Mouse (Mus musculus) myocyte (in vitro differentiated cells): ENCODE measurements at regions not wholly inside any gene's neighbourhood (a gene's known extent, or its start where the extent isn't known, plus 50 kb on each side); places are given as distances from the start of the nearest gene placed in this dataset.

Experiments
- MAX ChIP-seq: IDR thresholded peaks from one replicate; pipeline ENCODE4 v1.6.1; 2011; ENCODE audit warnings: low read depth, mild to moderate bottlenecking, control low read depth
- POLR2AphosphoS2 ChIP-seq: IDR thresholded peaks from one replicate; pipeline ENCODE4 v1.6.1; 2011; ENCODE audit warnings: low read depth, control low read depth; ENCODE audit not compliant: insufficient read length
- TCF12 ChIP-seq: IDR thresholded peaks from one replicate; pipeline ENCODE4 v1.6.1; 2011; ENCODE audit warnings: mild to moderate bottlenecking, control low read depth; ENCODE audit not compliant: poor library complexity, insufficient read depth, severe bottlenecking

DNA sequence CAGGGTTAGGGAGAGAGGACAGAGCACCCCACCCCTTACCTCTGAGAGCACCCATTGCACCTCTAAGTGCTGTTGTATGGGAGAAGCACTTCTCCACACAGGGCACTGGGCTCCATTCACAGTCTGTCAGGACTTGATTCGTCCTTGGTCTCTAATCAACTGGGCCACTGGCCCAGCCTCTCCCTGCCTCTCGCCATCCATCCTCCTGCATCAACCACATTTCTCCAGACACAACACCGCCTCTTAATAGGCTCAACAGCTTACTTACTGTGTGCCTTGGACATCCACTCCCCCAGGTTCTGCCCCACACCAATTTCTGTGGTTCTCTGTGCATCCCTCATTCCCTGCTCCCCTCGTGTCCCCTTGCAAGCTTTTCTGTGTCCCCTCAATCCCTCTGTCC, 166.9 kb downstream of the Zfp36l1 start:
- TF ChIP-seq POLR2AphosphoS2: no peak
- TF ChIP-seq MAX: no peak
- TF ChIP-seq TCF12: no peak
